8 mouse cellular contexts compared by ENCODE assay signal in genomic region chr16:91885389-91886122, GRCm38 (mm10).
DNase-seq lines count a peak whose midpoint lies in the region; ATAC-seq lines count a peak whose summit lies in the region.

No protein-coding gene starts in this region.

- H3K27me3 ChIP-seq in midbrain, embryonic 12.5 days, result no peaks in the 10 kb centered on the region

- 5% methylated on average over 17 of the region's 19 CpGs for WGBS in midbrain, embryonic 12.5 days

- peak; percentile 44; the same call in 1 of the 2 replicates for ATAC-seq in midbrain, embryonic 12.5 days (ENCODE audit: low FRiP score, low read depth)

- H3K9me3 ChIP-seq in midbrain, embryonic 12.5 days, result no peaks in the 10 kb centered on the region

- peaks cover 12% of the 10 kb centered on the region; the same call in 1 of the 2 replicates for H3K36me3 ChIP-seq in midbrain, embryonic 12.5 days

- H3K4me1 ChIP-seq in midbrain, embryonic 12.5 days, result peaks cover 10% of the 10 kb centered on the region

- H3K4me2 ChIP-seq in midbrain, embryonic 12.5 days (replicated peaks), result peak overlapping the region; percentile 36

- H3K9ac ChIP-seq in midbrain, embryonic 12.5 days (replicated peaks), result peak overlapping the region; percentile 28

- 0 out of 2 replicates have a peak overlapping the region, but pooled peaks have one; percentile 6 for H3K27ac ChIP-seq in midbrain, embryonic 12.5 days (replicated peaks)

- DNase-seq in adrenal gland, postnatal 10 days, result peak; percentile 60
- no peak for DNase-seq in adrenal gland, postnatal 25 days
- DNase-seq in NIH3T3 (ENCODE audit: low read depth), result peak; percentile 68
- peak; percentile 40 for DNase-seq in forelimb bud, embryonic 11.5 days (ENCODE audit: low read depth, low spot score)
- DNase-seq in kidney, postnatal 36 days, result peak; percentile 40 to 57
- DNase-seq in thymus, postnatal 4 days, result peak; percentile 66
- no peak for DNase-seq in ovary, adult 18-20 months (ENCODE audit: low spot score)

- no peak overlapping the region for H3K4me3 ChIP-seq in midbrain, embryonic 12.5 days

Comparison
In these comparisons a context has a peak if more than half of its experiments do, and no peak if none do; other contexts are left out.
1. DNase-seq: peak in adrenal gland, postnatal 10 days (single experiment), NIH3T3 (single experiment), forelimb bud, embryonic 11.5 days (single experiment), kidney, postnatal 36 days (2 of 2) and thymus, postnatal 4 days (single experiment); none in adrenal gland, postnatal 25 days (single experiment) and ovary, adult 18-20 months (single experiment).